Mouse (Mus musculus): ENCODE measurements at regions not wholly inside any gene's neighbourhood (a gene's known extent, or its start where the extent isn't known, plus 50 kb on each side); places are given as distances from the start of the nearest gene placed in this dataset.
A peak's percentile ranks its signal among the peaks of the same experiment; 100 is the strongest.

DNA sequence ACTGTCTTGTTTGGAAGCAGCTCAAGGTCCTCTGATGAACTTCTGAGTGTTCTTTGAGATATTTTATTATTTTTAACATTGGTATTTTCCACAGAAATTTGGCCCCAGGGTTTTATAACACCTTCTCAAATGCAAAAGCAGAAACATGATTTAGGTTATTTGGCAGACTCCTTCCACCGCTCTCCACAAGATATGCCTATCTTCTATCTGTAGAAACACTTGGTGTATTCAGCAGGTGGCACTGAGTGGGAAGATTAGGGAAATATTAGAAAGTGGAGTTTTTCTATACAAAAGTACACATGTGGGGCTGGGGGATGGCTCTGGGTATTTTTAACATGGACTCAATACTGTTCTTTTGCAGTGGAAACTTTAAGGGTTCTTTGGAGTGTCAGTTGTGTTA, 475.3 kb downstream of the Dach1 start:
- DNase-seq (ENCODE audit: low spot score in 2 of 2) = no peak

DNA sequence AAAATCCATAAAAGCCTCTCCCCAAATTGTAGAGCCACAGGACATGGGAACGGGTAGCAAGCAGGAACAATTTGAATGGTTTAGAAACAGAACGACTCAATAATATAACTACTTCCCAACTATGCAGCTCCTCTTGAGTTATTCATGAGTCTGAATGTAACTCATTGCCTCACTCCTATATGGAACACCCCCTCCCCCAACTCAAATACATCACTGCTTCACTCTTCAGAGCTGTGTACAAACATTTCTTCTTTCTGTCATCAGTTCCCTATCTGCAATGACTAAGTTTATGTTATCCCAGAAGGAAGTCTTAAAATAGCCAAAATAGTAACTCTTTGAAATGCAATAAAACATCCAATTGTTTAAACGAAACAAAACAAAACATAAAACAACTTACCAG, 484.9 kb downstream of the Dach1 start:
- DNase-seq (ENCODE audit: low spot score in 2 of 2) = no peak

DNA sequence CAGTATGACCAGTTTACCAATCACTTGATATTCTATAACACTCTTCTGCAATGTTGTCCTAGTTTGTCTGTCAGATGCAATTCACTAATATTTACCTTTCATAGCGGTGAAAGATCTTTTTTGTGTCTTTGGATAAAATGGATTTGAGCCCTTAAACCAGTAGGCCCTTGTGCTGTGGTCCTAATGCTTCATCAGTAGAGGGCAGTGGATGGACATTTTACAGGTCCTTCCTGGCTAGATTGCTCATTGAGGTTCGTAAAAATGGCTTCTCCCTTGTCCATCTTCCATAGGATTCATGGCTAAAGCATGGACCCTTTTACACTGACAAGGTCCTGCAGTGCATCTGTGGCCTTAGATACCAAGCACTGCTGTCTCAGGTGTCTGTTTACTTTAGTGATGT, 501.8 kb downstream of the Dach1 start:
- no peak for DNase-seq (ENCODE audit: low spot score in 2 of 2)

DNA sequence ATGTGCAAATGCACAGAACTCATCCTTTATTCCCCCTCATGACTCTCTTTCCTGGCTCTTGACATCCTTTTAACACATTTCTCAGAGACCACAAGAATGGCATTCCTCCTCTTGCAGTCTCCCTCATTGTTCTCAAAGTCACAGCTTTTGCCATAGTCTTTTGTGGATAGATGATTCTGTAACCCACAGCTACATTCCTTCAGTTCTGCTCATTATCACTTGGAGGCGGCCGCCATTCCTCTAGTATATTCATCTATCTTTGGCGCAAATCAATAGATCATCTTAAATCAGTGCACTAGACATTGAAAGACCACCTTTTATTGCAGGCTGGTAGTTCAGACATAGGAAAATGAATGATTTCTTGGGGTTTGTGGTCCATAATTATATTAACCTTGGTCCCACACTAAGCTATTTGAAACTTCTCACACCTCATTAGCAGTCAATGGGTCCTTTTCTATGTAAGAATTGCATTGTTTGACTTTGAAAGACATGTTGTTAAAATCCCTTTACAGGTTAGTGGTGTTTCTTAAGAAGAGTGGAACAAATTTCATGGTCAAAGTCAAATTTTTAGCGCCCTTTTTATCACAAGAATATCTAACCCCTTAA, 531.3 kb downstream of the Dach1 start:
- no peak for DNase-seq (ENCODE audit: low spot score in 2 of 2)

DNA sequence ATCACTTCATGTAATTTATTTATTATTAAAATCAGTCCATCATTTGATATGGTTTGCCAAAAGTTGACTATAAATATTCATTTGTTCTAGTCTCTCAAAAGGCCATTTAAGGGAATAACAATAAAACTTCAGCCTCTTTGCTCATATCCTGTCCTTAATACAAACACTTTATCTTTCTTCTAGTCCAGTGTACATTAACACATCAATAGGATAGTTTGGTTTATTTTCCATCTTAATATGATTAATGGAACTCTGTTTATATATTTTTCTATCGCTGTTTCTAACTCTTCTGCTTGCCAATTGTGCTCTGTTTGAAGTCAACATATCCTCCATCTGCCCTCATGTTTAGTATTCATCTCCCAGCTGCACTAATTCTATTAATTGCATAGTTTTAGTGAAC, 558.1 kb downstream of the Dach1 start:
- no peak for DNase-seq (ENCODE audit: low spot score in 2 of 2)

DNA sequence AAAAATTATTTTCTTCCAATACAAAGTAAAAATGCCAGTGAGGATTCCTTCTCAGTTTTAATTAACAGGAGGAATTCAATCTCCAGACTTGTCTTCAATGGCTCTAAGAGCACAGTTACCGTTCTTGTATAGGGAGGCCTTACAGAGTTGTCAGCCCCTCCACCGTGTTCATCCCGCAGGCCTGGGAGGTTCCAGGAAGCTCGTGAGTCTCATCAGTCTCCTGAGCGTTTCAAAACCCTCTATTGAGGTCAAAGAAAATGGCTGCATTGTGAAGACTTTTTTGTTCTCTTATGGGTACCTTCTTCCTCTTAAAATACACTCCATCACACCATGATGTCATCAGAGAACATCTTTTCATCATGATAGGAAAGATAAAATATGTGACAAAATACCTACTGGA, 572.9 kb downstream of the Dach1 start:
- no peak for DNase-seq (ENCODE audit: low spot score in 2 of 2)

DNA sequence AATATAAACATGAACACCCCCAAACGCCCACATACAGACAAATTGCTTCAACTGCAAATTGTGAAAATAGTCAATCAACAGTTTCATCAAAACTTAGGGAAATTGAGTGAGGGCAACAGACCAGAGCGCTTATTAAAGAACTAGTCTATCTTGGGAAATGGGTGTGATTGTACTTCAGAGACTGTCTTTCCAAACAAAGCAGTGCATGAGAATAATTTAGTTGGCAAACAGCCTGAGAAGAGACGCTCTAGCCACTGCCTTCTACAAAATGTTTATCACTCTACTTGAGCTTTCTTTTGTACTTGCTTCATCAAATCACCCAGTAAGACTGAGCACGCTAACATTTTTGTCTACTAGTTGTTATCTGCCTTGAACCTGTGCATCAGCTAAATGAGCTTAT, 581.0 kb downstream of the Dach1 start:
- DNase-seq (ENCODE audit: low spot score in 2 of 2) = no peak

DNA sequence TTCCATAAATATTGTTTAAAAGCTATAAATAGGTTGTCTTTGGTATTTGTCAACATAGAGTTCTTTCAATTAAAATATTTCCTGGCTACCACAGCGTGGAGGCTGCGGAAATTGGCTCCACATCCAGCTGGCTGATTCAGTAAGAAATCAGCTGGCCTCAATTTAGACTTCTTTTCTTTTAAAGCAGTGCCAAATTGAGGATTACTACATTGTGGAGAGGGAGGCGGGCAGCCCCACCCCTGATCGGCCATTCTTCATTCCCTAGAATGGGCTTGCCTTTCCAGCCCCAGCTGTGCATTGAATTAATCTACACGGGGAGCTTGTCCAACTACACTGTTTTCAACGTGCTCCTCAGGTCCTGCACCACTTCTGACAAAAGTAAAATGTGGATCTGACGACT, 581.4 kb downstream of the Dach1 start:
- peak in 1 of 2 experiments; percentile 17 for DNase-seq (ENCODE audit: low spot score in 2 of 2)

DNA sequence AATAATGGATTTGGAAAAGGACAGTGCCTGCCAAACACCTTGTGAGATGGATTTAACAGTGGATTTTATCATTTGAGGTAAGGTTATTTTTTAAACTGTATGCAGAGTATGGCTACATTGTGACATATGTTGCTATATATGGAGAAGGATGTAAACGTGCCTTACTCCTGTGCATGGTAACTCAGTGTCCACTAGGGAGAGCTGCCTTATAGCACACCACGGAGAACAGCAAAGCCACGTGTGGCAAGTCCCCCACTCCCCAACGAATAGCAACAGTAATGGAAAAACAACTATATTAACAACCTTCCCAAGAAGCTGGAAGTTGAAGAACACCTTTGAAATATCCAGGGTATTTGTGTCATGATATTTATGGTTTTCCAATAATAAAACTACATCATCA, 582.6 kb downstream of the Dach1 start:
- no peak for DNase-seq (ENCODE audit: low spot score in 2 of 2)

DNA sequence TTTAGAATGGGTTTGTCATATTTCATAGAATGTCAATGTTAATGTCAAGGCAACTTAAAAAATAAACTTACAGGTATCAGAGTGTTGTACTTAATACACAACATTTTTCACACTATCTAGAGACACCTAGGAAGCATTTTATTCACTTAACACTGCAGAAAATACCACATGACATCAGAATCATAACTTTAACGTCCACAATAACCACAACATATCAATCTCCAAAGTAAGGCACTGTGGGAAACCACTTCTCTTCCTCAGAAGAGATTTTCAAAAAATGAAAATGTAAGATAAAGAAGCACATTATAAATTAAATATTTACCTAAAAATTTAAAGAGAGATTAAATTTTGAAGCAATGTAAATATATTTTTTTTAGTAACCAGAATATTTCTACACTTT, 599.3 kb downstream of the Dach1 start:
- DNase-seq (ENCODE audit: low spot score in 2 of 2) = no peak

DNA sequence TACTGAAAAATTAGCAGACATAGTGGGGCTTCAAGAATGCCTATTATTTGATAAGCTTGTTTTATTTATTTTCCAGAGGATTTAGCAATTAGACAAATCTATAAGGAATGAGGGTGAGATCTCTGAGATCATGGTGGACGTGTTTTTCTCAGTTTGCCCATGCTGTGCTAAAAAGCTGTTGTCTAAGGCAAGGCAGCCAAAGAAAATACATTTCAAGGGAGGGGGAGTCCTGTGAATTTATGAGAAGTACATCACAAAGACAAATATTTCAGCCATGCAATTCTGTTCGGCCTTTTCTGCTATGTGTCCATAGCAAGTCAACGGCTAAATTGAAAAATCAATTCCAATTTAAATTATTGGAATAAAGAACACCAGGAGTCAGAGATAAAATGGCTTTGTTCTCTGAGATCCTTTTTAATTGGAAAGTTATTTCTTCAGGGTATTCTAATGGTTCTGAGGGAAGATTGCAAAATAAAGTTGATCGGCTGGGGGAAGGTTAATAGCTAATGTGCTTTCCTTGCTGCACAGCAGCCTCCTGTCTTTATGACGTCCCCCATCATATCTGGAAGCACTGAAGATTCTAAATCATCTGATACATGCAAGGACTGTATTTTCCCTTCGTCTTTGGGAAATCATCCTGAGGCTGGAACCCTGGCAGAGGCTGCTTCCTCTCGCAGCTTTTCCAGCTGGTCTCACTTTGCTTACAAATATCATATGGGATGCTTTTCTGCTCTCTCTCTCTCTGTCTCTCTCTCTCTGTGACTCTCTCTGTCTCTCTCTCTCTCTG, 609.3 kb downstream of the Dach1 start:
- no peak for DNase-seq (ENCODE audit: low spot score in 2 of 2)

DNA sequence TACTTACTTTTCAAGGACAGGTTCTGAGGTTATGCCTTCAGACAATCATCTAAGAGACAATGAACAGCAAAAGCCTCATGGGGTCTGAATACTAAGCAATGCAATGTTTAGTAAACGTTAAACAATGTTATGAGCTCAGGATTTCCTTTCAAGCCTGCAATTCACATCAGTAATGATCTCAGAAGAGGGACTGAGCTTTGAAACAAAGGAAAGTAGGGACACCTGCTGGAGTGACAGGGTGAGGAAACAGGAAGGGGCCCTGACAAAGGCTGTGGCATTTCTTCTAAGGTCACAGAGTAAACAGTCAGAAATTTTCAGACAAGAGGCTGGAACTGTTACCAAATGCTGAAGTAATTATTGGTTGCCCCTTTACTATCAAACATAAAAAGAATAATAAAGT, 610.0 kb downstream of the Dach1 start:
- DNase-seq (ENCODE audit: low spot score in 2 of 2) = no peak

DNA sequence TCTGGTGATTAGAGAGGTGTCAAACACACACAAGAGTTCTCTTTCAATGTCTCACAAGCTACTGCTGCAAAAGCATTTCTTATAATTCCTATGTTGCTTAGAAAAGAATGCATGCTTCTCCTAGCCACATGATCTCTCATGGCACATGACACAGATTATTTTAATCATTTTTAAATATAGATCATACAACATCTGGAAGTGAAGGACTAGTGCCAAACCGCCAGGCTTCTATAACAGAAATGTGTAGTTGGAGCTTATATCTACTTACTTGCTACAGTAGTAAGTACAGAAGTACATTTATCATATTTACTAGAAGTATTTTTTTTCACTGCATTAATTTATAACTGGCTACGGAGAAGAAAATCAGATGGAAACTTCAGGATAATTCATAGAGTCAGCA, 611.3 kb downstream of the Dach1 start:
- DNase-seq (ENCODE audit: low spot score in 2 of 2) = no peak

DNA sequence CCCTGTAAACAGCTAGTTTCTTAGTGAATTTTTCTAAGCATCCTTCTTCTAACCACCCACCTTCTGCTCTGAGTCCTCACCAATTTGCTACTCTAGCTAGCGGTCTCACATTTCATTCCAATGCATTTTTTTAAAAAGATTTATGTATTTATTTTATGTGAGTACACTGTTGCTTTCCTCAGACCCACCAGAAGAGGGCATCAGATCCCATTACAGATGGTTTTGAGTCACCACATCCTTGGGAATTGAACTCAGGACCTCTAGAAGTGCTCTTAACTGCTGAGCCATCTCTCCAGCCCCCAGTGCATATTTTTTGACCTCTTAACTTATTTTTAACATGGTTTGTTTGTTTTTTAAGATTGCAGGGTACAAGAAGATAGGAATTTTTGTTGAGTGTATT, 611.7 kb downstream of the Dach1 start:
- DNase-seq (ENCODE audit: low spot score in 2 of 2) = no peak

DNA sequence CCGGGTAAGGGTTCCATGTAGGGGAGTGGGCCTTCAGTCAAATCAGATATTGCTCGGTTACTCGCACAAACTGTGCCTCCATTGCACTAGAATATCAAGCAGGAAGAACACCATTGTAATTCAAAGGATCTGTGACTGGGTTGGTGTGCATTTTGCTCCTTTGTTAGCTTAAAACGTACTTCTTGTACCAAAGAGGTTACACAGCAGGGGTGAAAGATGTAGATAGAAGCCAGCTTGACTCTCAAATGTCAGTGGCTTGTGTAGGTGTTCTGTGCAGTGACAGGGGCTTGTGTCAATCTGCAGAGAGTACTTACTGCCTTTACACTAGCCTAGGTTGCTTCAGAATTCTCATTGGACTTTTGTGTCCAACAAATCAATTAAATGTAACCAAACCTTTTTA, 623.3 kb downstream of the Dach1 start:
- DNase-seq (ENCODE audit: low spot score in 2 of 2) = no peak

DNA sequence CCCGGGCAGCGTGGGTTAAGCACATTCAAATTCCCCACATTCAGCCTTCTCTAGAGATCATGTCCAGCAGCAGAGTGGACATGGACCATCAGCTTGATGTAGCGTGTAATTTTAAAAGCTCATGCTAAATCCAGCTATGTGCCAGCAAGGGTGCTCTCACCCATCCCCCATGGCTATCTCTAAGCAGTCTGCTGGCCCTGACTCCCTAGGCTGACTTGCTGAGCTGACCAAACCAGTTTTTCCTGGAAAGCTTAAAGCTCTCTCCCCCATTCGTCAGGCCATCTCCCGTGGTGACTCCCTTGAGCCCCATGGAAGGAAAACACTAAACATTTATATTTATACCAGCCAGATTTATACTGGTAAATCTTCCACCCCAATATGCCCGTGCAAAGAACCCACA, 625.3 kb downstream of the Dach1 start:
- no peak for DNase-seq (ENCODE audit: low spot score in 2 of 2)

DNA sequence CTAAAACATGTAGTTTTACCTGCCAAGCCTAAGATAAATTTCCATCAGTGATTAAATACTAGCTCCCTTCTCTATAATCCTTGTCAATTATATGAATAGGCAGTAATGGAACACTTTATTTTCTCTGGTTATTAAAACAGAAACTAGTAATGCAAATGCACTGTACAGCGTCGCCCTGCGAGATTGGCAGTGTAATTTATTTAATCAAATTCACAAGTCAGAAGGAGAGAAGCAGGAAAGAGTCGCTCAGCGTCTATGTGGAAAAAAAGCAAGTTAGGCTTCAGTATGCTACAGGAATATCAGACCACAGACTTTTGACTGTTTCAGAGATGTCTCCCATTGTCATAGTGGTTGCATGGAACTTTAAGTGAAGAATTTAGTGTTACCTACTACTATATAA, 632.6 kb downstream of the Dach1 start:
- DNase-seq (ENCODE audit: low spot score in 2 of 2) = no peak

DNA sequence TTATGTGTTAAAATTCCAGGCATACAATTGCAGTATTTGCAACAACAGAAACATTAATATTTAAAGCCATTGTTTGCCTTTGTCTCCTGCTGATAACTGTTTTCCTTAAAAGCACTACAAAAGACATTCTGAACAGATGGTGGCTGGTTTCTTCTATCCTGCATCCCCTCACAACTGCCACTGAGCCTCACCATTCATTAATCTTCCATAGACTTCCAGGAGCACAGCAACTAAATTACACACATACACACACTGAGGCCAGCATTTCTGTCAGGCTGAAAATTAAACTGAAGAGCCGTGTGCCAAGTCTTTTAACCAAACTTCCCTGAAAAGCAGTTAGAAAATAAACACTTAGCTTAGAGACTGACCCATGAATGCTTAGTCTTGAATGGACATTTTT, 658.2 kb downstream of the Dach1 start:
- no peak for DNase-seq (ENCODE audit: low spot score in 2 of 2)

DNA sequence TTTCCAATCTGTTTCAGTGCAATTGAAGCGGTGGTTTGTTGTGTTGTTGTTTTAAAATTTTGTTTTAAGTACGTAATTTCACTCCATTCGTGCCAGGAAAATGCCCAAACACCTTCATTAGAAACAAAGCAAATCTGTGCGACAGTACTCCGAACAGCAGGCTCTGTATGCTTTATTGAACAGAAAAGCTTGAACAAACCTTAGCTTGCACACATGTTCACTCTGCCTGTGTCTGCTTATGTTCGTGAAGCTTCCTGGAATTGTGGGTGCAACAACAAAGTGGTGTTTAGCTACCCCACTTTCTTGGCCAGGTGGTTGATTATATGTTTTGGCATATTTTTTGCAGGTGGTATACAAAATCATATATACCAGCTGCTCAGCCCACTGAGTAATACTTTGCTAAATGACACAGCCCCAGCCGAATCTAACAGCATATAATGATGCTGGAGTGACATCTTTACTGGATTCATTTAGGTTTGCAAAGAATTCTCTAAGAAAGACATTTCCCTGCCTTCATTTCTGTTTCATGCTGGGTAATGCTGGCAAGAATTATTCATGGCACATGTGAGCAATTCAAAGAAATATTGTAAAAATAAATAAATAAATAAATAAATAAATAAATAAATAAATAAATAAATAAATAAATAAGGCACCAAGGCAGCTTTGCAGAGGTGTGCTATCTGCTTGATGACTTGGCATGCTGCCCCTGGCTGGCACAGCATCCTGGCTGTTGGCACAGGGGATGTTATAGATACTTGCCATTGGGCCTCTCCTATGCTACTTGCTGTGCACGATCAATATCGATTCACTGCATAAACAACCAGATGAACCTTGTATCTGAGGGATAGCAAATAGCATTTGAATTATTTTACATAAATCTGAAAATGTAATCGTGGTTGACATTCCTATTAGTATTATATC, 679.9 kb downstream of the Dach1 start:
- no peak for DNase-seq (ENCODE audit: low spot score in 2 of 2)

DNA sequence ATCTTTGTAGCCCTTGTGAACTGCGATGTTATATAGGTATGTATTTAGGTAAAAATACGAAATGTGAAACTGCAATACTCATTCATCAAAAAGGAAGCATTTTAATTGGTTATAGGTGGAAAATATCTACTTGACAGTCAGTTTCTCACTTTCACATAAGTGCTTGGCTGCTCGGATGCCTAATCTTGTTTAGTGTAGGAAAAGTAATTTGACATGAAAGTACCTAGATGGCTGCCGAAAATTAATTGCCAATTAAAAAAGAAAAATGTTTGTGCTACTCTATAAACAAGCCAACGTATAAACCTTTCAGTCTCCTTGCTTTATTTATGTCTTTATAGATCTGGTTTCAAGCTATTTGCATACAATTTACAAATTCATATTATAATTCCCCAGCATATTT, 691.3 kb downstream of the Dach1 start:
- no peak for DNase-seq (ENCODE audit: low spot score in 2 of 2)

DNA sequence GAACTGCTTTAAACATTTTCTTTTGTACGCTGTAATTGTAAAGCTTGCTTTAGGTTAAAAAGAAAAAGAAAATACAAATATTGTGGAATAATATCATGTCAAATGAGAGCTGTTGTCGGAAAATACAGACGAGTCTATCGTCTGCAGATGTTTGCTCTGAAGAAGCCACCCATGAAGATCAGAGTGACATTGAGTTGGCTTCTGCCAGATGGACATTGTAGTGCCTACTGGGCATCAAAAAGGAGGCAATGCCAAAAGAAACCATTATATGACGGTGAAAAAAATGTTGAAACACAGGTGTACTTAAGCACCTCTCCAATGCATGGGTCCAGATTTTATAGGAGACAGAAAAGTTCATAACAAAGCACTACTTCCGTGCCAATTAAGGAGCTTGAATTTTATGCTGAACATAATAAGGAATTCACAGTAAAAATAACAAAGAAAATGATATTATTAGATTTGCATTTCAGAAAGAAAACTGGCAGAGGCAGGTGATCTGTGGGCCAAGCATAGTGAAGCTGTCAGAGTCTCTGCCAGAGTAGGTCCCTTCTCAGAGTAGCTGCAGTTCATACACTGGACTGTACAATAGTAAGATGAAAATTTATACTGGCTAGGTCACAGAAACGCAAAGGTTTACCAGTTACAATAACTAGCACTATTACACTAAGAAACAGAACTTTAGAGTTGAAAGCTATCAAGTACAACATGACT, 718.9 kb downstream of the Dach1 start:
- DNase-seq (ENCODE audit: low spot score in 2 of 2) = no peak

DNA sequence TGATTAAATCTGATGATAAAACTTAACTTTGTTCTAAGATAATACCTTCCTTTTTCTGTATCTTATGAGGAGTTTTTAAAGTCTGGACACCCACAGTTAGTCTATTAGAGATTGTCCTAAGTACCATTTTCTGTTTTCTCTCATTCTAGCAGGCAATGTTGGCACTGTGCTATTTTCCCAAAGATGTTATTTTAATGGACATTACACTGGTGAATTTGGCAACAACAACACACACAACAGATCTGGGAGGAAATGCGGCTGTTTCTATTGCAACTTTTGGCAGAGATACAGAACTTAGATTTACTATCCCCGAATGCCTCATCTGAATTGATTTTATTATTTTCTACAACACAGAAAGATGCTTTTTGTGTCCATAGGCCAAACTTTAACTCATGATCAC, 720.9 kb downstream of the Dach1 start:
- no peak for DNase-seq (ENCODE audit: low spot score in 2 of 2)

All from urinary bladder, postnatal 4 days (tissue).